Mouse (Mus musculus) forebrain, embryonic 13.5 days (tissue): ENCODE data around the gene G0s2. TPM values are rescaled to one million over a fixed set of nuclear protein-coding genes. Genes with fewer than 3 reads are reported as not detected.

ENCODE experiments used
- ATAC-seq: fragments of 200-750 bp; cut with Nextera tagmentation; 2 replicates; pipeline ENCODE4 v1.8.0; 2017
- H3K27ac ChIP-seq: fragments of 300-500 bp; sonication (generic); 2 replicates; pipeline ENCODE4 v1.5.1; 2015; ENCODE audit warnings: inconsistent platforms, mild to moderate bottlenecking, moderate library complexity
- H3K27me3 ChIP-seq: fragments of 300-500 bp; sonication (generic); 2 replicates; pipeline ENCODE4 v1.6.1; 2015; ENCODE audit warnings: mild to moderate bottlenecking, inconsistent platforms
- H3K36me3 ChIP-seq: fragments of 300-500 bp; sonication (generic); 2 replicates; pipeline ENCODE4 v1.6.1; 2015; ENCODE audit warnings: mild to moderate bottlenecking, inconsistent platforms; ENCODE audit not compliant: poor library complexity, severe bottlenecking
- H3K4me1 ChIP-seq: fragments of 300-500 bp; sonication (generic); 2 replicates; pipeline ENCODE4 v1.6.1; 2015; ENCODE audit warnings: inconsistent platforms
- H3K4me2 ChIP-seq: fragments of 300-500 bp; sonication (generic); 2 replicates; pipeline ENCODE4 v1.6.1; 2015; ENCODE audit warnings: inconsistent platforms, mild to moderate bottlenecking, moderate library complexity
- H3K4me3 ChIP-seq: fragments of 300-500 bp; sonication (generic); 2 replicates; pipeline ENCODE4 v1.5.1; 2015; ENCODE audit warnings: mild to moderate bottlenecking, inconsistent platforms
- H3K9ac ChIP-seq: fragments of 300-500 bp; sonication (generic); 2 replicates; pipeline ENCODE4 v1.6.1; 2015; ENCODE audit warnings: mild to moderate bottlenecking, inconsistent platforms
- H3K9me3 ChIP-seq: fragments of 300-500 bp; sonication (generic); replicated peaks from 2 replicates; pipeline ENCODE4 v1.6.1; 2016; ENCODE audit warnings: inconsistent platforms
- WGBS: fragments of 180-500 bp; shearing (Covaris S2); methylation state at CpG from one replicate; pipeline ENCODE4 v1.1.7; 2015; 5-methylcytosine and 5-hydroxymethylcytosine counted together
- polyA plus RNA-seq: library from polyadenylated mRNA; unstranded; fragments of >200 nt; fragmentation: Nextera tagmentation; extraction: Ambion mirVana; gene quantifications from 2 replicates; pipeline ENCODE4 v1.2.1, GENCODE M21; 2015

Gene G0s2
- polyA plus RNA-seq, 1 experiment from 2014 or later: 6.1 TPM

DNA sequence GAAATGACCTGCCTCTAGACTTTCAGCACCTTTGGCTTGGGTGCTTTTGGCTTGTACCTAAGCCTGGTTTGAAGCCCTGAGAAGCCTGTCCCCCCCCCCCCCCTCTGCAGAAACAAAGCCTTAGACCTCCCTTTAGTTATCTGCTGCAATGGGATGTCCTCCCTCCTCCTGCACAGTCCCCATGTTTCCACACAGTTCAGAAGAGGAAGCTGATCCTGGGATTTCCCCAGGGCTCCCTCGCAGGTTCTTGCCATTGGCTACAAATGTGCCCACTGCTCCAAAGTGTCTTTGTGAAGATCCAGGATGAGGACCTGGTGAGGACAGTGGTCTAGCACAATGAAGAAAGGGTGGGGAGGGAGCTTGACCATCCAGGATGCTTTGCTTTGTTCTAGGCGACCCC, 30.1 kb upstream of the G0s2 start:
- peaks cover 5% of the 10 kb centered on the region; the same call in 1 of the 2 replicates for H3K4me1 ChIP-seq
- ATAC-seq: no peak
- 73% methylated on average over 2 of the region's 2 CpGs for WGBS
- H3K4me3 ChIP-seq: no peak overlapping the region
- no peak overlapping the region for H3K9ac ChIP-seq
- H3K36me3 ChIP-seq: no peaks in the 10 kb centered on the region
- H3K27me3 ChIP-seq: no peaks in the 10 kb centered on the region
- no peak overlapping the region for H3K27ac ChIP-seq
- H3K4me2 ChIP-seq: no peak overlapping the region
- H3K9me3 ChIP-seq: no peaks in the 10 kb centered on the region

DNA sequence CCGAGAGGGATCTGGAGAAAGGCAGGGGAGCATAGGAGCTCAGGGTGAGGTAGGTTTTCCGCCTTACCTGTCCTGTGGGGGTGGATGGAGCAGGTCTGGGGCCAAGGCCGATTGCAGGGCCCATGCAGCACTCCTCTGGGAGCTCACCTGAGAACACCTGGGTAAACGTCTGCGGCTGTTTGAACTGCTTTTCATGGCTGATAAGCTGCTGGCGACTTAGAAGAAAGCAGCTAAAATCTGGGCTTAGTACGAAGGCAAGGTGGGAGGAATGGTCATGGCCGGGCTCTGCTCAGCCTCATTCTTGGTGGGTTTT, 29.0 kb upstream of the G0s2 start:
- Histone ChIP-seq H3K27ac (no peak overlapping the region), H3K4me1 (peaks cover 5% of the 10 kb centered on the region; the same call in 1 of the 2 replicates), H3K27me3 (no peaks in the 10 kb centered on the region), H3K4me3 (no peak overlapping the region), H3K36me3 (no peaks in the 10 kb centered on the region), H3K9ac (no peak overlapping the region), H3K9me3 (no peaks in the 10 kb centered on the region), H3K4me2 (no peak overlapping the region)
- WGBS: 71% methylated on average over 8 of the region's 8 CpGs
- ATAC-seq: no peak

DNA sequence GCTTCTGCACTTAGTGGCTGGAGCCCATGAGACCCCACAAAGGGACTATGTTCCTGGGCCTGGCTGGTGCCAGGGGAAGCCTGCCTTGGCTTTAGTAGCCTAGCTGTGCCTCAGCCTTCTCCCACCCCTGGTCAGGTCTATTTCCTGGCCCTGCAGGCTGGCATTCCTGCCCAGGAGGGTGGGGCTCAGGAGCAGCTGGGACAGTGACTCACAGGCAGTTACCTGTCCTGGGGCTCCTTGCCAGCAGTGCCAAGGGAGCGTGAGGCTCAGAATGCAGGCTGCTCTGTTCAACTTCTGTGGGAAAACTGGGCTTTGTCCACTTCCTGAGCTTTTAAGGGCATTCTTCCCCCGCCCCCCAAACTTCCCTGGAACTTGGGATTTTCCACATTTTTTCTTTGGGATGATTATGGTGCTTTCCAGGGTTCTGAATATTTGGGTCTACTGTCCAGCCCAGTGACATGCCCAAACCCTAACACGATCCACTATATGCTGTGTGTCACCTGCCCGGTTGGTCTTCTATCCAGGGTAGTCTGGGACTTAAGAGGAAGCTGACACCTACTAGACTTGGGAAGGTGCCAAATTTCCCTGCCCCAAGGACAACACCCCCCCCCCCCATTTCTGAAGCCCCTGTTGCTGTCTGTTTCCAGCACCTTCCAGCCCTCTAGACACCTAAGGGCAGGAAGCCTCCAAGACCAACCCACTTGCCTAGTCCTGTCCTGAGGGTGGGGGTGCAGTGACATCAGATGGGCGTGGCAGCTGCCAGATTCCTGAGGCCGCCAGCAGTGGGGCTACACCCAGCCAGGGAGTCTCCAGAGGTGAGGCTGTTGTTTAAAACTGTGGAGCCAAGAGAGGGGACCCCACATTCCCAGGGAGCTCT, 28.4 kb upstream of the G0s2 start:
- Histone ChIP-seq H3K27ac (no peak overlapping the region), H3K9me3 (no peaks in the 10 kb centered on the region), H3K9ac (no peak overlapping the region), H3K27me3 (no peaks in the 10 kb centered on the region), H3K4me3 (no peak overlapping the region), H3K4me1 (peaks cover 5% of the 10 kb centered on the region; the same call in 1 of the 2 replicates), H3K36me3 (no peaks in the 10 kb centered on the region), H3K4me2 (no peak overlapping the region)
- WGBS: 73% methylated on average over 6 of the region's 6 CpGs
- no peak for ATAC-seq

DNA sequence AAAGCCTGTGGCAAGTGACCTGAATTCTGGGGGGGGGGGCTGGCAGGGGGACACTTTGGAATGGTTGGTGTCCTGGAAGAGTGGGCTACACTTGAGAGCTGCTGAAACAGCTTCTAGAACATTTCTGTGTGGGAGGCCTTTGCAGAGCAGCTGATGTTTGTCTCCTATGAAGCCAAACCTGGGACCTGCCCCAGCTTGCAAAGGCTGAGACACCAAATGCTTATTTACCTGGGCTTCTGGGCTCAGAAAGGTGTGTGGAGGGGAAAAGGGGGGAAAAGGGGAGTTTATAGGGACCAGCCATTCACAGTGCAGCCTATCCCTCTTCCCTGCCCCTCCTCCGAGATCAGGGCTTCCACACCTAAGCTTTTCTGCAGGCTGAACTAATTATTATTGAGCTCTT, 27.0 kb upstream of the G0s2 start:
- Histone ChIP-seq H3K27me3 (no peaks in the 10 kb centered on the region), H3K4me1 (no peaks in the 10 kb centered on the region), H3K9me3 (no peaks in the 10 kb centered on the region), H3K27ac (no peak overlapping the region), H3K36me3 (no peaks in the 10 kb centered on the region), H3K9ac (no peak overlapping the region), H3K4me2 (no peak overlapping the region), H3K4me3 (no peak overlapping the region)
- WGBS: 60% methylated on average over 1 of the region's 1 CpGs
- no peak for ATAC-seq

DNA sequence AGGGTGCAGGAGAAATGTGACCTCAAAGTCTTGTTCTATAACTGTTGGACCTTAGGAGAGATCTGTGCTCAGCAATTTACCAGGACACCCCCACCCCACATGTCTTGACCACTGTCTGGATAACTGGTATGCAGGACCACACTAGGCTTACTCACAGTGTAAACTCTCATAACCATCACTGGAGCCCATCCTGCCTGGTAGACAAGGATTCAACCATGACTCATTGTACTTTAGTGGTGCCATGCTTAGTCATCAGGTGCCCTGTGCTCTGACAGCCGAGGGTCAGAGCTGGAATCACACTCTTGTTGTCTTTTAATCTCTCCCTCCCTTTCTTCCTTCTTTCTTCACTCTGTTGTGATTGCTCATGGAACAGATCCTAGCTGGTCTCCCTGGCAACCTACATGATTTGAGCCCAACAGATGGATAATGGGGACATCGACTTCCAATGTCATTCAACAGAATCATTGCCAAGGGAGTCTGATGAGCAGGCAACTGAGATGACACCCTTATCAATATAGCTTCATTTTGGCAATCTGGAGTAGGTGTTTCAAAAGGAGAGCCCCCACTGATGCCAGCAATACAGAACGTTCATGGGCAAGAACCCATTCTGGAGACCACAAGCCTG, 25.2 kb upstream of the G0s2 start:
- Histone ChIP-seq H3K27me3 (no peaks in the 10 kb centered on the region), H3K36me3 (no peaks in the 10 kb centered on the region), H3K4me1 (no peaks in the 10 kb centered on the region), H3K9me3 (no peaks in the 10 kb centered on the region), H3K4me3 (no peak overlapping the region), H3K27ac (no peak overlapping the region), H3K9ac (no peak overlapping the region), H3K4me2 (no peak overlapping the region)
- no peak for ATAC-seq
- WGBS: 70% methylated on average over 3 of the region's 3 CpGs

DNA sequence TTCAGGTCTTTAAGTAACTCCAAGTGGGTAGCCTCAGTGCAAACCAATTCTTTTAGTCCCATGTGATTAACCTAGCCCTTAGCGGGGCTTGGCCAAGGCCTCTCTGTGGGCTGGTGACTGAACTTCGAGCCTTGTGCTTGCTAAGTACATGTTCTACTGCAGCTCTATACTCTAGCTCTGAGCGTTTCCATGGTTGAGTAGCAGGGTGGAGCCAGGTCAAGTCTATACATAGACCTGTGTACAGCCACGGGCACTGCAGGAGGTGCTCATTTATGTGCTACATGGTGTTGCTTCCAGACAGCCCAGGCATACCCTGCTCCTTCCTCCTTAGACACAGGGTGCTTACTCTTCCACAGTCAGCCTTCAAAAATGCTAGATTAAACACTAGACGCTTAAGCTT, 22.9 kb upstream of the G0s2 start:
- WGBS: 85% methylated on average over 5 of the region's 5 CpGs

DNA sequence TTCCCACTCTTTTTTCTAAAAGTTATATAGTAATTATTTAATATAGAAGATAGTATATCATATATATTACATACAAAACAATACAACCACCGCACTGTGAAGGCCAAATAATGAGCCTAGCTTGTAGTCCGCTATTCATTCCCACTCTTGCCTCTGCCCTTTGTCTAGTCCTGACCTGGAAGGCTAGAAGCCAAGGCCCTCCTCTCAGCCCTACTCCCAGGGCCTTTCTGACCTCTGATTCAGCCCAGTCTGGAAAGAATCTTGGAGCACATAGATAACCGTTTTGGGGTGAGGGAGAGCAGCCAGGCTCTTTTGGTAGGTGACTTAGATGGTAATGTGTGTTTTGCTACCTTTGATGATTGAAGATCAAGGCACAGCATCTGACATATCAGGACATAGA, 20.9 kb upstream of the G0s2 start:
- Histone ChIP-seq H3K9me3 (no peaks in the 10 kb centered on the region), H3K27me3 (no peaks in the 10 kb centered on the region), H3K4me3 (no peak overlapping the region), H3K4me2 (no peak overlapping the region), H3K36me3 (no peaks in the 10 kb centered on the region), H3K4me1 (no peaks in the 10 kb centered on the region), H3K9ac (no peak overlapping the region), H3K27ac (no peak overlapping the region)
- no peak for ATAC-seq
- WGBS: 84% methylated on average over 3 of the region's 3 CpGs

More for the DNA sequence above, 22.9 kb upstream of the G0s2 start:
- Histone ChIP-seq H3K4me1 (no peaks in the 10 kb centered on the region), H3K4me2 (no peak overlapping the region), H3K4me3 (no peak overlapping the region), H3K27ac (no peak overlapping the region), H3K27me3 (no peaks in the 10 kb centered on the region), H3K36me3 (no peaks in the 10 kb centered on the region), H3K9ac (no peak overlapping the region), H3K9me3 (no peaks in the 10 kb centered on the region)
- ATAC-seq: no peak

DNA sequence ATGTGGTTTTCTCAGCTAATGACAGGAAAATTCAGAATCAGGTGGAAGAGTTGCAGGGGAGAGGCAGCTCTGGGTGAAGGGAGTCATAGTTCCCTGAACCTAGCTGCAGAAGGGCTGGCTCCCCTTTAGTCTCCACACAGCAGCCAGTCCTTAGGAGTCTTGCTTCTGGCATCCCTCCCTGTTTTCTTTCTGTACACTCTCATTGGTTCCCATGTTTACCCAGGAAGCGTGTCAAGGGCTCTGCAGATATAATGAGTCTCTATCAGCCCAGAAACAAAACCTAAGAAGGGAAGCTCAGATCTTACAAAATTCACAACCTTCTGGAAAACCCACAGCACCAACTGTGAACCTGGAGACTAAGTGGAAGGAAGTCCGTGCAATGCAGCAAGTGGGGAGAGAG, 20.0 kb upstream of the G0s2 start:
- Histone ChIP-seq H3K4me2 (no peak overlapping the region), H3K27ac (no peak overlapping the region), H3K9me3 (no peaks in the 10 kb centered on the region), H3K36me3 (no peaks in the 10 kb centered on the region), H3K27me3 (no peaks in the 10 kb centered on the region), H3K4me1 (no peaks in the 10 kb centered on the region), H3K9ac (no peak overlapping the region), H3K4me3 (no peak overlapping the region)
- no peak for ATAC-seq
- 68% methylated on average over 2 of the region's 2 CpGs for WGBS

DNA sequence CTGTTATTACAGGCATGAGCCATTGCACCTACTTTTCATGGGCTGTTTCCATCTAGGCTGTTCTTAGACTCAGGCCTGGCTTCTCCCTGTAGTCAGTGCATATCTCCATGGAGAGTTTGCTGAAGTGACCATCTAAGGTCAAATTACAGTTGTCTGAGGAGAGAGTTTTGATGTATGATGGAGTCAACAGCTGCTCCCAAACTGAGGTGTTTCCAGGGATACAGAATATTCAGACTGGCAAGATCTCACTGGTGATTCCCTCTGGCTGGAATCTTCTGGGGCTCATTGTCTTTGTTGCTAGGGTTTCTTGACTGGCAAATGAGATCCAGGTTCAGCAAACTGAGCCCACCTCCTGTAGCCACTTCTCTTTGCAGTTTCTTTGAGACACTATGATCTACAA, 17.7 kb upstream of the G0s2 start:
- Histone ChIP-seq H3K4me1 (no peaks in the 10 kb centered on the region), H3K27ac (no peak overlapping the region)
- no peak for ATAC-seq

DNA sequence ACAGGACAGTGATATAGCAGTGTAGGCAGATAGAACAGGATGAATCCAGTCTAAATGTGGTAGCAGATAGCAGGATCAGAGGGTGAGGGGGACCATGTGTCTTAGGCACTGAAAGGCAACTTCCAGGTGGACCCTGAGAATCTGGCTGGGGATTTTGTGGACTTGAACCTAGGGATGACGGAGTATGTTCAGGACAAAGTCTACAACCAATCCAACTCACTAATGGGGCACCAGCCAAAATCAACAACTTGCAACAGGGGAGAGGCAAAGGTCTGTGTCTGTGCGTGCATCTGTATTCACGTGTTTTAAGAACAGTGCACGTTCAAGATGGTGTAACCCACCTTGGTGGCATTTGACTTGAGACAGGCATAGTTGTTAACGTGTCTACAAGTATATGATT, 16.9 kb upstream of the G0s2 start:
- H3K4me2 ChIP-seq: no peak overlapping the region
- H3K9me3 ChIP-seq: no peaks in the 10 kb centered on the region
- no peak overlapping the region for H3K27ac ChIP-seq
- no peak for ATAC-seq
- no peak overlapping the region for H3K9ac ChIP-seq
- 93% methylated on average over 5 of the region's 5 CpGs for WGBS
- H3K4me1 ChIP-seq: no peaks in the 10 kb centered on the region
- H3K36me3 ChIP-seq: no peaks in the 10 kb centered on the region
- H3K4me3 ChIP-seq: no peak overlapping the region
- H3K27me3 ChIP-seq: no peaks in the 10 kb centered on the region

More for the DNA sequence above, 17.7 kb upstream of the G0s2 start:
- Histone ChIP-seq H3K27me3 (no peaks in the 10 kb centered on the region), H3K9ac (no peak overlapping the region), H3K4me3 (no peak overlapping the region), H3K4me2 (no peak overlapping the region), H3K36me3 (no peaks in the 10 kb centered on the region), H3K9me3 (no peaks in the 10 kb centered on the region)

DNA sequence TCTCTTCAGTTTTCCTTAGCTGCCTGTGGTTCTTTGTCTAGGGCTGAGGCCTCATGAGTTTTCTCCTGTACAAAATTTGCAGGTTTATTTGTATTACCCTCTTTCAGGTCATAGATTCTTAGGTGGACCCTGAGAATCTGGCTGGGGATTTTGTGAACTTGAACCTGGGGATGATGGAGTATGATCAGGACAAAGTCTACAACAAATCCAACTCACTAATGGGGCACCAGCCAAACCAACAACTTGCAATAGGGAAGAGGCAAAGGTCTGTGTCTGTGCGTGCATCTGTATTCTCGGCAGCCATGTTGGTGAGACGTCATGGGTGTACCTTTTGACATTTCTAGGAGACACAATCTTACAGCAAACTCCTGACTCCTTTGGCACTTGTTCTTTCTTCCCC, 16.1 kb upstream of the G0s2 start:
- Histone ChIP-seq H3K9me3 (no peaks in the 10 kb centered on the region), H3K4me1 (no peaks in the 10 kb centered on the region), H3K4me3 (no peak overlapping the region), H3K27me3 (no peaks in the 10 kb centered on the region), H3K27ac (no peak overlapping the region), H3K4me2 (no peak overlapping the region), H3K36me3 (no peaks in the 10 kb centered on the region), H3K9ac (no peak overlapping the region)
- 93% methylated on average over 3 of the region's 3 CpGs for WGBS
- no peak for ATAC-seq

DNA sequence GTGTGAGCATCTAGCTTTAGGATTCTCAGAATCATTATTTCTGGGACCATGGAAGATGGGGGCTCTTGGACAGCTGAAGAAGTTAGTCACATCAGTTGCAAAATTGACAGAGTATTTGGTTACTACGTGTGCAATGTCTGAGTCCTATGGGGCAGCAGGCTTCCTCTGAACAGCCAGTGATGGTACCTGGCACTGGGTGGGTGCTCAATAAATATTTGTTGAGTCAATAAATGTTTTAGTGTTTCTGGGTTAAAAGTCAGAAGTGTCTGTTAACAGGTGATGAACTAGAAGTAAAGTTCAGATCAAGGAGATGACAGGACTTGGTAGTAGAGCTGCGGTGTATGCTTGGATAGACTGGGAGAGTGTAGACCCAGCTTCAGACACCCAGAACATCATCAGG, 14.6 kb upstream of the G0s2 start:
- no peaks in the 10 kb centered on the region for H3K36me3 ChIP-seq
- H3K27ac ChIP-seq: no peak overlapping the region
- ATAC-seq: no peak
- H3K9me3 ChIP-seq: no peaks in the 10 kb centered on the region
- H3K4me1 ChIP-seq: no peaks in the 10 kb centered on the region
- no peak overlapping the region for H3K4me2 ChIP-seq
- no peak overlapping the region for H3K4me3 ChIP-seq
- no peaks in the 10 kb centered on the region for H3K27me3 ChIP-seq
- no peak overlapping the region for H3K9ac ChIP-seq
- 90% methylated on average over 2 of the region's 2 CpGs for WGBS
